Mouse (Mus musculus): ENCODE data around the gene Adh7. TPM values are rescaled to one million over a fixed set of nuclear protein-coding genes. Genes with fewer than 3 reads are reported as not detected.

Adh7 gene
- polyA plus RNA-seq, 1 experiment, result 0.25 TPM

GRCm38 (mm10) chr3:138224363-138224954 lies 6.9 kb downstream of the Adh7 start:
- no peak overlapping the region for H3K27ac ChIP-seq (ENCODE audit: insufficient read depth, low read depth, low read length)
- DNase-seq, result no peak
- H3K36me3 ChIP-seq (ENCODE audit: control insufficient read depth, insufficient read depth, low read length), result no peaks in the 10 kb centered on the region
- 79% methylated on average over 13 of the region's 13 CpGs for WGBS
- no peak overlapping the region for H3K4me3 ChIP-seq (ENCODE audit: insufficient read depth, low read depth, low read length)
- peaks cover 17% of the 10 kb centered on the region for H3K4me1 ChIP-seq (ENCODE audit: control insufficient read depth, insufficient read depth, low read length)
- H3K27me3 ChIP-seq (replicated peaks; ENCODE audit: control insufficient read depth, insufficient read depth, low read length), result no peaks in the 10 kb centered on the region
- no peak for TF ChIP-seq POLR2A (IDR thresholded peaks at IDR 0.05; ENCODE audit: low read depth, low read length)
- no peak for TF ChIP-seq CTCF (conservative IDR thresholded peaks at IDR 0.05; ENCODE audit: insufficient read depth, insufficient read length, low read depth, low read length)

- TF ChIP-seq POLR2A (IDR thresholded peaks at IDR 0.05; ENCODE audit: low read depth, low read length) (no peak), CTCF (conservative IDR thresholded peaks at IDR 0.05; ENCODE audit: insufficient read depth, insufficient read length, low read depth, low read length) (no peak)
- H3K4me1 ChIP-seq (ENCODE audit: control insufficient read depth, insufficient read depth, low read length), result peaks cover 17% of the 10 kb centered on the region
- H3K36me3 ChIP-seq (ENCODE audit: control insufficient read depth, insufficient read depth, low read length), result no peaks in the 10 kb centered on the region
- no peak overlapping the region for H3K4me3 ChIP-seq (ENCODE audit: insufficient read depth, low read depth, low read length)
- H3K27me3 ChIP-seq (replicated peaks; ENCODE audit: control insufficient read depth, insufficient read depth, low read length), result no peaks in the 10 kb centered on the region
- WGBS, result 76% methylated on average over 7 of the region's 7 CpGs
- no peak for DNase-seq
- H3K27ac ChIP-seq (ENCODE audit: insufficient read depth, low read depth, low read length), result no peak overlapping the region
These were observed 7.8 kb downstream of the Adh7 start for GRCm38 (mm10) chr3:138225331-138225730.

GRCm38 (mm10) chr3:138225853-138226252 lies 8.3 kb downstream of the Adh7 start:
- peak; percentile 80 for DNase-seq
- WGBS, result 61% methylated on average over 7 of the region's 7 CpGs
- Histone ChIP-seq H3K27ac (ENCODE audit: insufficient read depth, low read depth, low read length) (no peak overlapping the region), H3K4me1 (ENCODE audit: control insufficient read depth, insufficient read depth, low read length) (peaks cover 17% of the 10 kb centered on the region), H3K36me3 (ENCODE audit: control insufficient read depth, insufficient read depth, low read length) (no peaks in the 10 kb centered on the region), H3K4me3 (ENCODE audit: insufficient read depth, low read depth, low read length) (no peak overlapping the region), H3K27me3 (replicated peaks; ENCODE audit: control insufficient read depth, insufficient read depth, low read length) (no peaks in the 10 kb centered on the region)
- TF ChIP-seq POLR2A (IDR thresholded peaks at IDR 0.05; ENCODE audit: low read depth, low read length), result no peak
- no peak for TF ChIP-seq CTCF (conservative IDR thresholded peaks at IDR 0.05; ENCODE audit: insufficient read depth, insufficient read length, low read depth, low read length)

DNA sequence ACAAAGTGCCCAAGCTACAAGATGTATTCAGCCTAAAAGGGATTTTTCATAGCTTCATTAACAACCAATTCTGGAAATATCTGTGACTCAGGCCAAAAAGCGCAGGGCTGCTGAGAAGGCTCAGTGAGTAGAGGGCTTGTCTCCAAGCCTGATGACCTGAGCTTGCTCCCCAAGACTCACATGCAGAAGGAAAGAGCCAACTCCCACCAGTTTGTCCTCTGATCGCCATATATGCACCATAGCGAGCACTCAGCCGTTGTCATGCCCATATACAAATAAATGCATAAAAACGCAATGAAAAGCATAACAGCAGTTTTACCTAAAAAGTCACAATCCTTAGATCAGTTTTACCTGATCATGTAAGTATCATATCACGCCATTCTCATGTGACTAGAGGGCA lies 8.9 kb downstream of the Adh7 start:
- Histone ChIP-seq H3K4me1 (ENCODE audit: control insufficient read depth, insufficient read depth, low read length) (peaks cover 17% of the 10 kb centered on the region), H3K27me3 (replicated peaks; ENCODE audit: control insufficient read depth, insufficient read depth, low read length) (no peaks in the 10 kb centered on the region), H3K36me3 (ENCODE audit: control insufficient read depth, insufficient read depth, low read length) (no peaks in the 10 kb centered on the region), H3K27ac (ENCODE audit: insufficient read depth, low read depth, low read length) (no peak overlapping the region), H3K4me3 (ENCODE audit: insufficient read depth, low read depth, low read length) (no peak overlapping the region)
- no peak for TF ChIP-seq CTCF (conservative IDR thresholded peaks at IDR 0.05; ENCODE audit: insufficient read depth, insufficient read length, low read depth, low read length)
- TF ChIP-seq POLR2A (IDR thresholded peaks at IDR 0.05; ENCODE audit: low read depth, low read length), result no peak
- WGBS, result 99% methylated on average over 6 of the region's 6 CpGs
- DNase-seq, result no peak

GRCm38 (mm10) chr3:138227082-138227481 lies 9.5 kb downstream of the Adh7 start:
- 78% methylated on average over 2 of the region's 2 CpGs for WGBS
- H3K27me3 ChIP-seq (replicated peaks; ENCODE audit: control insufficient read depth, insufficient read depth, low read length), result no peaks in the 10 kb centered on the region
- no peak for DNase-seq
- no peaks in the 10 kb centered on the region for H3K36me3 ChIP-seq (ENCODE audit: control insufficient read depth, insufficient read depth, low read length)
- H3K4me1 ChIP-seq (ENCODE audit: control insufficient read depth, insufficient read depth, low read length), result peaks cover 17% of the 10 kb centered on the region
- TF ChIP-seq POLR2A (IDR thresholded peaks at IDR 0.05; ENCODE audit: low read depth, low read length) (no peak), CTCF (conservative IDR thresholded peaks at IDR 0.05; ENCODE audit: insufficient read depth, insufficient read length, low read depth, low read length) (no peak)
- H3K27ac ChIP-seq (ENCODE audit: insufficient read depth, low read depth, low read length), result no peak overlapping the region
- H3K4me3 ChIP-seq (ENCODE audit: insufficient read depth, low read depth, low read length), result no peak overlapping the region

- H3K36me3 ChIP-seq (ENCODE audit: control insufficient read depth, insufficient read depth, low read length), result no peaks in the 10 kb centered on the region
- no peak overlapping the region for H3K27ac ChIP-seq (ENCODE audit: insufficient read depth, low read depth, low read length)
- WGBS, result 95% methylated on average over 8 of the region's 8 CpGs
- H3K27me3 ChIP-seq (replicated peaks; ENCODE audit: control insufficient read depth, insufficient read depth, low read length), result no peaks in the 10 kb centered on the region
- H3K4me3 ChIP-seq (ENCODE audit: insufficient read depth, low read depth, low read length), result no peak overlapping the region
- TF ChIP-seq POLR2A (IDR thresholded peaks at IDR 0.05; ENCODE audit: low read depth, low read length), result no peak
- TF ChIP-seq CTCF (conservative IDR thresholded peaks at IDR 0.05; ENCODE audit: insufficient read depth, insufficient read length, low read depth, low read length), result no peak
- no peak for DNase-seq
- peaks cover 15% of the 10 kb centered on the region for H3K4me1 ChIP-seq (ENCODE audit: control insufficient read depth, insufficient read depth, low read length)
These were observed 10.2 kb downstream of the Adh7 start for GRCm38 (mm10) chr3:138227782-138228181.

GRCm38 (mm10) chr3:138229448-138229847 lies 11.9 kb downstream of the Adh7 start:
- no peak for DNase-seq
- TF ChIP-seq POLR2A (IDR thresholded peaks at IDR 0.05; ENCODE audit: low read depth, low read length), result no peak
- no peak for TF ChIP-seq CTCF (conservative IDR thresholded peaks at IDR 0.05; ENCODE audit: insufficient read depth, insufficient read length, low read depth, low read length)
- Histone ChIP-seq H3K27ac (ENCODE audit: insufficient read depth, low read depth, low read length) (no peak overlapping the region), H3K36me3 (ENCODE audit: control insufficient read depth, insufficient read depth, low read length) (no peaks in the 10 kb centered on the region), H3K27me3 (replicated peaks; ENCODE audit: control insufficient read depth, insufficient read depth, low read length) (no peaks in the 10 kb centered on the region), H3K4me1 (ENCODE audit: control insufficient read depth, insufficient read depth, low read length) (peaks cover 13% of the 10 kb centered on the region), H3K4me3 (ENCODE audit: insufficient read depth, low read depth, low read length) (no peak overlapping the region)
- 76% methylated on average over 1 of the region's 1 CpGs for WGBS

All from kidney, adult 2 months (tissue).